Mouse (Mus musculus) ovary, postnatal 36 days (tissue): ENCODE data around the gene Zfp37.
"Not testable (repeated sequence)": the region's sequence is repeated elsewhere in the genome, so short reads cannot be mapped to it uniquely, and the experiment has no call there.

Experiments
- DNase-seq: peaks from one replicate; pipeline ENCODE4 v3.0.0; 2022; ENCODE audit warnings: low spot score, mixed read lengths

Gene Zfp37

DNA sequence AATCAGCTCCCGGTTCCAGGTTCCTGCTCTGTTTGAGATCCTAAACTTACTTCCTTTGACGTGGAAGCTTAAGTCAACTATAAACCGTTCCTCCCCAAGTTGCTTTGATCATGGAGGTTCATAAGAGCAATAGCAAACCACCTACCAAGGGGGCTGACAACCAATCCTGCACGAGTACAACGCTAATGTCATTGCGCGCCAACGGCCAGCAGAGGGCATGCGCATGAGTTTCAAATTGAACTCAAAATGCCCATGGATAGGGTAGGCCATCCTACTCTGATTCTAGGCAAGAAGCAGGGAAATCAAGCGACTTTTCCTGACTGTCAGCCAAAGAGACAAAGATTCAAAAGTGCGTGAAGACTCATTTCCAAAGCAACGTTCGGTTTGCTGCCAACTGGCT is at the start of gene Zfp37:
Zfp37 (minus strand) TSS at position 279 of the 400 bp plus-strand sequence.
- no peak for DNase-seq

DNA sequence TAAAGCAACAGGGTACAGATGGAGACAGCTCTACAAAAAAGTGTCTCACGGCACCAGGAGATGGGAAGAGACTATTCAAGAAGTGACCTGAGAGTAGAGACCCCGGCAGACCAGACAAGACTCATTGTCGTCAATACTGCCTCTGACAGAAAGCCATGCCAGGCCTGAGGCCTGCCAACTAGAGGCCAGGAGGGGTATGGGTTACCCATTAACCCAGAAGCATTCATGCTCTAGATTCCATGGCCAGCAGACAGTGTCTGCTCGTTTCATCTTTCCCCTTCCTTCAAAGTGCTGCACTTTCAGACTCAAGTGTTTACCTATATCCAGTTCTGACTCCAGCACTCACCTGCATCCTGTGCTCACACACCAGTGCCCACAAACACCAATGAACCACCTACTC is 47.2 kb upstream of the Zfp37 start:
- no peak for DNase-seq

DNA sequence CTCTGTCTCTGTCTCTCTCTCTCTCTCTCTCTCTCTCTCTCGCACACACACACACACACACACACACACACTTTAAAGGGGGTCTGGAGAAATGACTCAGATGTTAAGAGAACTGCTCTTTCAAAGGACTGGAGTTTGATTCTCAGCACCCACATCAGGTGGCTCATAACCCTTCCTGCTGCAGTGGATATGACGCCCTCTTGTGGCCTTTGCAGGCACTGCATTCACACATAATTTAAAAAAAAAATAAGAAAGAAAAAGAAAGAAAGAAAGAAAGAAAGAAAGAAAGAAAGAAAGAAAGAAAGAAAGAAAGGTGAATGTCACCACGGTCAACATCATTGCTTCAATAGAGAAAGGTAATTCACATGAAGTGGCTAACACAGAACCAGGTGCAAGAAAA is 46.4 kb upstream of the Zfp37 start:
- no peak for DNase-seq

DNA sequence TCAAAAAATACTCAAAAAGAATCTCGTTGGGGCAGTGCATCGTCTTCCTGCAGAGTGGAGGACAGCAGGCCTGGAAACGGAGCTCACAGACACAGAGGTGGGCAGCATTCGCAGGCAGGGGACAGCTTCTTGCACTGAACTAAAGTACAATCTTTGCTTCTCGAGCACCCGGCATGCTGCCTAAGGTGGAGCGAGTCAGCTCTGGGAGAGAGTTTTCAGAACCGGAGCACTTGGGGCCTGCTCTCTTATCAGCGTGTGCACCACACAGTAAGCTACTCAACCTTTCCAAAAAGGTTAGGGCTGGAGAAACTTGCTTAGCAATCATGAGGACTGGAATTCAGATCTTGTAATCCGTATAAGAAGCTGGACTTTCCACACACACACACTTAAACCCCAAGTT is 45.8 kb upstream of the Zfp37 start:
- DNase-seq = no peak

DNA sequence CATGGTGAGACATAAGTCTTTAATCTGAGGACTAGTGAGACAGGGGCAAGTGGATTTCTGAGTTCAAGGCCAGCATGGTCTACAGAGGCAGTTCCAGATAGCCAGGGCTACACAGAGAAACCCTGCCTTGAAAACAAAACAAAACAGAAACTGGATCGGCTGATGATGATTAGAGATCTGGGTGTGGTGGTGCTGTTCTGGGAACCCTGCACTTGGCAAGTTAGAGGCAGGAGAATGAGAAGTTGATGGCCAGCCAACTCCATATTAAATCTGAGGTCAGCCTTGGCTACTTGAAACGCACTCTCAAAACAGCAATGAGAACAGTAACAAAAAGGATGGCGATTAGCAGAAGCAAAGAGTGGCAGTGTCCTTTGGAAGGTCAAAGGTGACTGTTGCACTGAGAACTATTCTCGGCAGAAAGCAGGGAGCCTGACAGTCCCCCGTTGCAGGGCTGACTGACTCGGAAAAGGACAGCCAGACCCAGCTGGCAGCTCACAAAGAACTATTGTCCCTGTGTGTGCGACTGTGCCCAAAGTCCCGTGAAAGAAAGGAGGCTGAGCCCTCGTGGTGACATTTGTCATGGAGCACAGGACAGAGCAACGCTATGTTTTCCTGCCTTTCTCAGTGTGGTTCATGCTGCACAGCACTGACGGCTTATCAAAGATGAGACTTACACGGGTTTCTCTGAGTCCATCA is 44.1 kb upstream of the Zfp37 start:
- no peak for DNase-seq

DNA sequence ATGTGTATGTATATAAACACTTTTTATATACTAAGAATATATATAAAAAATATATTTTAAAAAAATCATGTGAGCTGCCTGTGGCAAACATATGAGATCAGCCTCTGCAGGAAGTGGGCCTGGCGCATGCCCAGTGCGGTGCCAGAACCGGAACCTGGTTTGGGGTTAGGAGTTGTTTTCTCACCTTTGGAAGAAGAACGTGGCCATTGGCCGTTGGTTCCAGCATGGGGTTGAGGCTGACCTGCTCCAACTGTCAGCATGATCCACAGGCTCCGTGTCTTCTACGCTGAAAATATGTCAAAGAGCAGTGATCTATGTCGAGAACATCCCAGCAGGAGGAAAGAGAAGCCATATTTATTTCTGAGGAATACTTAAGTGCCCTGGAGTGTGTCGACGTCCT is 43.1 kb upstream of the Zfp37 start:
- no peak for DNase-seq

DNA sequence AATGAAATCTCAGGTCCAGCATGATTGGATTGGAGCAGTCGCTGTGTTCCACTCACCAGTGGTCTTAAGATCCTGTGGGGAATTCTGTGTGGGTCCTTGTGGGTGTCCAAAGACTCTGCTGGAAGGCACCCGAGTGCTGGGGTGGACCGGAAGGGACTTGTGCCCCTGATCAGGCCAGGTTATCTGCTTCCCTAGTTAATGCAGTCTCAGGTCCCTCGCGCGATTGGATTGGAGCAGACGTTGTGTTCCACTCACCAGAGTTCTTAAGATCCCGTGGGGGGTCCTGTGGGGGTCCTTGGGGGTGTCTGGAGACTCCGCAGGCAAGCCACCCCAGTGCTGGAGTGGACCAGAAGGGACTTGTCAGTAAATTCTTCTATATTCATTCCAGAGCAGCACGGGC is 41.8 kb upstream of the Zfp37 start:
- DNase-seq = no peak

DNA sequence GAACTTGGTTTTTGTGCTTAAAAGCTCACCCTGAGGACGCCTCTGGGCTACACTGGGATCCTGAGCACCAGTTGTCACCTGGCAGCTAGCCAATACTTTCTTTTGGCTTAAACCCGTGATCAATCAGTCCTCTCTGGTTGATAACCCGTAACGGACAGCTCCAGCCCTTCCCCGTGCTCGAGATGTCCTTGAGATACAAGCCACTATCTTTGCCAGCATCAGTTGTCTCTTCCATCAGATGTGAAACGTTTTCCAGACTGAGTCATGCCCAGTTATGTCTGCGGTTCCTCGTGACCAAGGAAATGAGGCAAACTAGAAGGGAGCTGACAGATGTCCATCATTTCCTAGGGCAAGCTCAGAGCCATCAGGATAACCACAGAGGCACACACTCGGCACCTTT is 36.3 kb upstream of the Zfp37 start:
- no peak for DNase-seq

DNA sequence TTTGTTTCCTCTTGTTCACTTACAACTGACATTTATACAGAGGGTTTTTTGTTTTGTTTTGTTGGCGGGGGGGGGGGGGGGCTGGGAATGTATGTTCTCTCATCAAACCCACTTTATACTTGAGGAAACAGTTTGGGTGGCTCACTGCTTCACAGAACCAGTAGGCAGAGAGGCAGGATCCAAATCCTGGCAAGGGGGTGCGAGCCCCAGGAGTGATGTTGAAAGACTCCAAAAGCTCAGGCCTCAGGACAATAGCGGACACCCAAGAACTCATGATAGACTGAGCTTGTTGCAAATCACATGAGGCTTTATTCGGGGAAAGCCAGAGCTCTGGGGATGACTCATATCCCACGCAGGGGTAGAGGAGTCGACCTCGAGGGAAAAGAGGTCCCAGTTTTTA is 35.2 kb upstream of the Zfp37 start:
- not testable (repeated sequence) for DNase-seq

DNA sequence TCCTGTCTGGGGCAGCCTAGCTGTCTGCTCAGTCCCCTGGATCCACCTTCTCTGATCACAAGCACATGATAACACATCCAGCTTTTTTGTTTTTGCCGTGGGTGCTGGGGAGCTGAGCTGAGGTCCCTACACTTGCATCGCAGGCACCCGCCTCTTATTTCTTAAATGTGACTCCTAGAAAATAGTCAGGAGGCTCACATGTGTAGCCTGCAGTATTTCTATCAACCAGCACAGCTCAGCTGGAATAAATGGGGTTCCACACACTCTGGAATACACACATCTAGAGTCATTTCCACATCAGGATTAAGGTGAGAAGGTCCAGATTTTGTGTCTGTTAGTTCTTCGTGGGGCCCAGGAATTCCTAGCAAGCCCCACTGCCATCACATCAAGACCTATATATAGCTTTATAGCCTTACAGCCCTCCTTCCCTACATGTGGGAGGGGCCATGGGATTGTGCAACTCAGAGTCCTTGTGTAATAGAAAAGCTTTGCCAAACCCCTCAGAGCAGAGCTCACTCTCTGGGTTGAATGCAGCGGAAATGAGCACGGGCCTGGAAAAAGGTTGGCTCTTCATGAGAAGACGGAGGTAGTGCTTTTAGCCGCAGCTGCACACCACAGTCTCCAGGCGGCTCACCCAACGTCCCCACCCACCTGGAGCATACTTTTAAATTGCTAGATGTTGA is 34.4 kb upstream of the Zfp37 start:
- DNase-seq = no peak

DNA sequence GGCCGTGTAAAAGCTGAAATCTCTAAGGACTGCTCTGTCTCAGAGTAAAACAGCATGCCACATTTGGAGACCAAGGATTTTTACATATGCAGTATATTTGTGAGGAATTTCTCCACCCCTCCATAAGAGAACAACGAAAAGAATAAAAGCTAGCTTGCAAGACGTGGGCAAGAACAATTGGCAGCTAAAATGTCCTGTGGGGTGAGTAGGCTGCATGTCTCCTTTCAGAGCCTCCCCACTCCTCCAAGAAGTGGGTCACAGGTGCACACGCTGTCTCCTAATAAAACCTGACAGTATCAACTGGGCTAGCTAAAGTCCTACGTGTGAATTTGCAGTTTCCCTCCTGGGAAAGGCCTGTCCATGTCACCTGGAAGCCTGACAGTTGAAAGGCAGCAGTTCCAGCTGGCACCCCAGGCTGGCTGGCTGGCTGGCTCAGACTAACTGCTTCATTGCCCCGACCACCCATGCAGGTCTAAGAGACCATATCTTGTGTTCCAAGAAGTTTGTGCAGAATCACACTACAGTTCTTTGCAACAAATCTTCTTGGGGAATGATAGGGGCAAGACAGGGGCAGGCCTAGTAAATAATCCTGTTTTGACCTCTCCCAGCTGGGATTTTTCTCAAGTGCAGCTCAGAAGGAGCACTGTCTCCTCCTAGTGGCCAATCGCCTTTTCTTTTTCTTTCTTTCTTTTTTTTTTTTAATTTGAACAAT is 32.4 kb upstream of the Zfp37 start:
- DNase-seq = no peak

DNA sequence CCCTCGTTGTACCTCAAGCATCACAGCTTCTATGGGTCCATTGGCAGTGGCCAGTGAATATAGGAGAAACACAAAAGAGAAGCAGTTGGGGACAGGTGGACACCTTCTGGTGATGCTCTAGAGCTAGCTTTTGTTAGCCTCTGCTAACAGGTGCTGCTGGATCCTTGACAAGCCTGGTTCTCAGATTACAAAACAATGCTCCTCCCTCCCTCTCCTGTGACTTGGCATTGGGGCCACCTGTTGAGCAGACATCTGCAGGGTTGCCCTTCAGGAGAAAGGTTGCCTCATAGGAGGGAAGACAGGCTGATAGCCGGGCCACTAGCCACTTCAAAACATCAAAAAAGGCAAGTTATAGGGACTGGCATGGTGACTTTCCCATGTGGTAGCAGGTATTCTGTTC is 31.4 kb upstream of the Zfp37 start, which contains the start of gene Slc31a2:
Slc31a2 (plus strand) TSS at position 287 of the 400 bp plus-strand sequence.
- DNase-seq = no peak

DNA sequence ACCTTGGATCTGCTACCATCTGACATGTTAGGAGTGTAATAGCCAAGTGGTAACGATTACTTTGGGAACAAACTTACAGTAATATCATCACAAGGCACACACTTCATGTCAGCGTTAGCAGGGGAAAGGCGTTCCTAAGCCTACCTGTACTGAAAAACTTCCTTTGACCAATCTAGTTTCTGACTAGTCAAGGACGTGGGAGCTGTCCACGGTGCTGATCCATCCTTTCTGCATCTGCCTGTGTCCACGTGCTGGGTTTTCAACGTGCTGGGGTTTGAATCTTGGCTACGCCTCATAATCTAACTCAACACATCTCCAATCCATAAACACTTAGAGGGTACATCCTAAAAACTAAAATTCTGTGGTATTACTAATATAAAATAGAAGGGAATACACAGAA is 26.1 kb upstream of the Zfp37 start:
- DNase-seq = peak; percentile 38

DNA sequence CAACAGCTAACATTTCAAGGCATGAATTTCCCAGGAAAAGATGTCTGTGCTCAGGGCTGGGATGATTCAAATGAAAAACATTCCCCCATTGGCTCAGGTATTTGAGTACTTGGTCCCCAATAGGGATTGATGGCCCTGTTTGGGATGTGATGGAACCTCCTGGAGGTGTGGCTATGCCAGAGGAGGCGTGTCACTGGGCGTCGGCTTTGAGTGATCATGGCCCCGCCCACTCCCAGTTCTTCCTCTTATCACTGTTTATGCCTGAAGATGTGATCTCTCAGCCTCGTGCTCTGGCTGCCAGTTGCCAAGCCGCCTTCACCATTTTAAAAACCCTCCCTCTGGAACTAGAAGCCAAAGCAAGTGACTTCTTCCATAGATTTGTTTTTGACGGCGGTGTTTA is 23.7 kb upstream of the Zfp37 start:
- no peak for DNase-seq

DNA sequence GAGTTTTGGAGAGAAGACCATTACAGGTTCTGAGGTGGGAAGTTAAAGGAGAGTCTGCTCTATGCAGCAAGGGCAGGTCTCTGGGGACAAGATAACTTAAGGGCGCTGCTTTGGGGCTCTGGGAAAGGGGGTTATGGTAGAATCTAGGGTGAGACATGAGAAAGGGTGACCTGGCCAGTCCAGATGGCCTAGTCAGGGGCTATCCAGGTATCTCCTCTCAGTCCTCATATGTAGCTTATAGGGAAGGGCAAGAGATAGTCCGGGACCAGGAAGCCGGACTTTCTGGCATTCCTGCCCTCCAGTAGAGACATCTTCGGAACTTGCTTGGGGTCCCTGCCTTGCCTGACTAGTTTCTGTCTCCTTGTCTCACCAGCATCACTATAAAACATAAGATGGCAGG is 20.9 kb upstream of the Zfp37 start:
- no peak for DNase-seq

DNA sequence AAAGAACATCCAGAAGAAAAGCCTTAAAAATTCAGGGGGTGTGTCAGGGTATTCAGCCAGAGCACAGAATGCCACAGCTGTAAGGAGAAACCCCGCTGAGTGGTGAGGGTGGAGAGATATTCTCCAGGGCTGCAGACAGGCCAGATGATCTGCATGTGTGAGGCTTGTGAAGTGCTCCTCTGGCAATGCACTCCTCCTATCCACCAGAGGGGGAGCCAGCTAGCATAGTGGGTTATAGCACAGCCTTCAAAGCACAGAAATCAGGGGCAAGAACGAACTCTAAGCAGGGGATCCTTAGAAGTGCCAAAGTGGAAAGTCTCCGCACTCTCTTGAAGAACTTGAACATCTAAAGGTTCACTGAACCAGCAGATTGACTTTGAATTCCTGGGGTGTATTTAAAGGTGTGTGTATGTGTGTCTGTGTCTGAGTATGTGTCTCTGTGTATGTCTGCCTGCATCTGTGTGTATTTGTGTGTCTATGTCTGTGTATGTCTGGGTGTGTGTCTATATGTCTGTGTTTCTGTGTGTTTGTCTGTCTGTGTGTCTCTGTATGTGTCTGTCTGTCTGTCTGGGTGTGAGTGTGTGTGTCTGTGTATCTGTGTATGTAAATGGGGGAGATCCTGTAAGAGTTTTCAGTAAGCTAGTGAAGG is 20.2 kb upstream of the Zfp37 start:
- DNase-seq = no peak

DNA sequence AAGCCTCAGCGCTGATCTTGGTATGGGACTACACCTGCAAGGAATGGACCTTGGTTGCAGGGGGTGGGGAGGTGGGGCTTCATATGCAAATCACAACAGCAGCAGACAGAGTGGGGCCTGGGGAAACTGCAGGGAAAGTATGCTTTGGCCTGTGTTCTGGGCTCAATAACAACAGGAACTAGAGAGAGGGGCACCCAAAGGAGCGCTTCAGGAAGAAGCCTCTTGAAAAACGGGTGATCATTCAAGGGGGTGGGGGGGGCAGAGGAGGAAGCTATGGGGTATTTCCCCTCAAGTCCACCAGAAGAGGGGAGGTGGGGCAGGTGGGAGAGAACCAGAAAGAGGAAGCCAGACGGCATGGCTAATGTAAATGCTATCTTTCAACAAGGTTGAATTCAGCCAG is 17.5 kb upstream of the Zfp37 start:
- DNase-seq = no peak

DNA sequence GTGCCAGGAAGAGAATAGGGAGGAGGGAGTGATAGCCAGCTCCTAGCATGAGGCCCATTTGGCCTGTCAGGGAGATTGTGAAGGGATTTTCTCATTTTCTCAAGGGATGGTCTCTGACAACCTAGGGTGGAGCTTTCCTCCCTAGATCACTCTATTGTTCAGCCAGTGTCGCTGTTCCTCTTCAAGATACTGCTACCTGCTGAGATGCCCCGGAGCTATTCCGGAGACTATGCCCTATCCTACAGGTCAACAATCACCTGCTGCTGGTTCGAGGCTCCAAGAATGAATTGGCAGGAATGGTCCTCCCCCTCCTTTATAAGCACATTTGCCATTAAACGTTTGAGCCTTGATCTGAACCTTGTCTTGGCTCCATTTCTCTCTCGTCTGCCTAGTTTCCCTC is 9.7 kb upstream of the Zfp37 start:
- no peak for DNase-seq

DNA sequence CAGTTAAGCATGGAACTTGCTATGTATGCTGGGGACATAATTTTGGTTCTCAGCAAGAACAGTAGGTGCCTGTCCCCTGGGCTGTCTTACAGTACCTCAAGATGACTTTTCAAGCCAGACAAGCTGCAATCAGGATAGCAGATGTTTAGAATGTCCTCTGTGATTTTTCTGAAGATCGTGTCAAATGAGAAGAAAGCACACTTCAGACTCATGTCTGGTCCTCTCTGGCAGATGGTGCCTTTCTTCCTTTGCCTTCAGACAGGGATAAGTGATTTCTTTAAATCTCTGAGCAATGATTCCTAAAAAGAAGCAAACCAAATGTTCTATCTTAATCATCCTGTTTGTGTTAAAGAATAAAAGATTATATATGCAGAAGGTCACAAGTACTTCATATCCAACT is 694 bp downstream of the Zfp37 start:
- DNase-seq = no peak

DNA sequence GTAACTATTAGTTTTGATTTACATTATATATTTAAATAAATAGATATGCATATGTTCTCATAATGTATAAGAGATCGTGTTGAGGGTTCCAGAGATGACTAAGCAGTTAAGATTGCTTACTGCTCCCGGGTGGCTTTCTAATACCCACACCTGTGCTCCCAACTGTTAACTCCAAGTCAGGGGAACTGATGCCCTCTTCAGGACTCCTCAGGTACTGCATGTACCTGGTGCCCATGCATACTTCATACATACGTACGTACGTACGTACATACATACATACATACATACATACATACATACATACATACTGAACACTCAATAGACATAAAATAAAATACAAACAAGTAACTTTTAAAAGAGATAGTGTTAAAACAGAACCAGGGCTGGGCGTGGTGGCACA is 1.4 kb downstream of the Zfp37 start:
- DNase-seq = no peak

DNA sequence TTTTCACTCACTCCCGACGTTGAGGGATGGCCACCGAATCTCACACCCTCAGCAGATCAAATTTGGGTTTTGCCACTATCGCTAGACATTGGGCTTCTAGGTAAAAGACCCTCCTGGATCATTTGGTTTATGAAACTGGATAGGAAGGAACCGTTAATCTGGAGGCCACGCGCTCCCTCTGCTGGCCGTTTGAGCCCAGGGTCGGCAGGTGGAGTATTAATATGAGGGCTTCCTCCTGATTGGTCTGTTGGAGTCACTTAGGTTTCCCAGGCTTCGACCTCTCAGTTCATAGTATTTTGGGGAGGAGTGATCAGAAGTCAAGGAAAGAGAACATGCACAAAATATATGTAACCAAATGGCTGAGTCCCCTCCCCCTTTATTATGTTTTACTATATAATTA is 2.5 kb downstream of the Zfp37 start:
- DNase-seq = peak; percentile 27

DNA sequence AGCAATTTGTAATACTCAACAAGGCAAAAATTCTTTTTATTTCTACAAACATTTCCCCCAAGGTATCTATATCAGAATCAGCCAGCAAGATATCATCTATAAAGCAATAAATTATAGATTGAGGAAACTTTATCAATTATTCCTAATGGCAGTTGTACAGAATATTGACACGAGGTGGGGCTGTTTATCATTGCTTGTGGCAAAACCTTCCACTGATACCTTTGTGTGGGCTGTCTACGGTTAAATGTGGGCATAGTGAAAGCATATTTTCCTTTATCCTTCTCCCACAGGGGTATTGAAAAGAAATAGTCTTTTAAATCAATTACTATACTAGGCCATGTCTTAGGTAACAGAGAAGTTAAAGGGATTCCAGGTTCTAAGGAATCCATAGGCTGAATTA is 17.4 kb downstream of the Zfp37 start:
- no peak for DNase-seq

DNA sequence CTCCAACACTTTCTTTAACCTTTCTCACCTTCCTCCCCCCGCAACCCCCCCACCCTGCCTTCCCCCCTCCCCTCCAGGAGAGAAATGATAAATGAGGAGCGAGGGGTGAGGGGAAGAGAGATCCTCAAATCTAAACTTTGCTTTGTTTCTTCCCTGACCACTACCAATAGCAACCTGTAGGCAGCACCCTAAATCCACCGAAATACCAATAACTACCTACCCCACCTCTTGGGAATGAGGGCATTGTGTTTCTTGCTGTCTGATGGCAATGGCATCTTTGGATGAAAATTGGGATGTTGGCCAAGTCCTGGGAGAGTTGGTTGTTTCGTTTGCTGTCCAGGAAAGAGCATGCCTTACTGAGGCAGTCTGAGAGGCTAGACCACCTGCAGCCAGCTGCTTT is 20.8 kb downstream of the Zfp37 start:
- DNase-seq = no peak
